Mouse (Mus musculus) spleen, adult 2 months (tissue): ENCODE measurements around the gene Svip. TPM values are rescaled to one million over a fixed set of nuclear protein-coding genes. Genes with fewer than 3 reads are reported as not detected.
A peak's percentile ranks its signal among the peaks of the same experiment; 100 is the strongest.

Experiments
- DNase-seq, 2 experiments: peaks; one replicate each; pipeline versions ENCODE4 v3.0.0 to v3.0.0-alpha.2; 2012 to 2021; ENCODE audit warnings: low spot score in 2 of 2, low read depth in 1 of 2
- H3K27ac ChIP-seq: fragments of 200-500 bp; 2 replicates; pipeline ENCODE4 v1.5.1; 2012; ENCODE audit warnings: low read length, inconsistent platforms; ENCODE audit not compliant: insufficient read depth
- H3K27me3 ChIP-seq: fragments of 200-500 bp; 2 replicates; pipeline ENCODE4 v1.6.1; 2012; ENCODE audit warnings: mild to moderate bottlenecking, moderate library complexity, low read length, inconsistent platforms; ENCODE audit not compliant: control insufficient read depth, insufficient read depth
- H3K36me3 ChIP-seq: fragments of 200-500 bp; 2 replicates; pipeline ENCODE4 v1.6.1; 2012; ENCODE audit warnings: mild to moderate bottlenecking, low read length, inconsistent platforms; ENCODE audit not compliant: control insufficient read depth, insufficient read depth
- H3K4me1 ChIP-seq: fragments of 200-500 bp; 2 replicates; pipeline ENCODE4 v1.6.1; 2011; ENCODE audit warnings: inconsistent platforms; ENCODE audit not compliant: control insufficient read depth, insufficient read depth, insufficient read length
- H3K4me3 ChIP-seq: fragments of 200-500 bp; 2 replicates; pipeline ENCODE4 v1.5.1; 2011; ENCODE audit warnings: mild to moderate bottlenecking, inconsistent platforms; ENCODE audit not compliant: insufficient read depth, insufficient read length; ENCODE audit errors: extremely low read depth
- CTCF ChIP-seq: fragments of 200-500 bp; IDR thresholded peaks from 2 replicates; pipeline ENCODE4 v1.5.1; 2011; ENCODE audit warnings: mild to moderate bottlenecking, inconsistent platforms; ENCODE audit not compliant: insufficient read depth, insufficient read length, insufficient replicate concordance; ENCODE audit errors: extremely low read depth
- POLR2A ChIP-seq: fragments of 200-500 bp; IDR thresholded peaks from 2 replicates; pipeline ENCODE4 v1.6.1; 2011; ENCODE audit warnings: low read depth, low read length, inconsistent platforms
- WGBS: fragments of 180-500 bp; shearing (Covaris S2); methylation state at CpG from one replicate; pipeline ENCODE4 v1.1.7; 2018; 5-methylcytosine and 5-hydroxymethylcytosine counted together
- polyA plus RNA-seq: library from polyadenylated mRNA; depleted of rRNA; stranded (reverse); fragments of >200 nt; gene quantifications from 2 replicates; pipeline ENCODE4 v1.2.3, GENCODE M21; 2012

The Svip gene
- polyA plus RNA-seq, 1 experiment = 0.68 TPM

DNA sequence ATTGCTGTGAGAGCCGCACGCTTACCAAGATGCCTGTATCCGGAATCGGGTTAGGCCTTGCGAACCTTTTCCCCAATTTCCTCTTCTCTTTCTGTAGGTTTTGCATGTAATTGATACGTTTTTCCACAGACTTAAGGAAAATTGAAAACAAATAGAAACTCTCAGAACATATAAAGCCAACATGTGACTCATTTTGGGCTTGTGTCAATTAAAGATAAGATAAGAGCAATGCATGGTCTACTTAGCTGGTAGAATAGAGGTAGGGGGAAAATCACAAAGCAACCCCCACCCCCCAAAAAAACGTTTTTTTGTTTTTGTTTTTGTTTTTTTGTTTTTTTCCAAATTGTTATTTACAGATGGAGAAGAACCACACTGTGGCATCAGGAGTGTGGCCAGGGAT is 7.6 kb upstream of the Svip start:
- Histone ChIP-seq H3K27me3 (no peaks in the 10 kb centered on the region), H3K4me1 (no peaks in the 10 kb centered on the region), H3K4me3 (no peak overlapping the region), H3K36me3 (no peaks in the 10 kb centered on the region), H3K27ac (no peak overlapping the region)
- 78% methylated on average over 7 of the region's 7 CpGs for WGBS
- TF ChIP-seq CTCF = no peak
- TF ChIP-seq POLR2A = no peak
- DNase-seq = no peak

DNA sequence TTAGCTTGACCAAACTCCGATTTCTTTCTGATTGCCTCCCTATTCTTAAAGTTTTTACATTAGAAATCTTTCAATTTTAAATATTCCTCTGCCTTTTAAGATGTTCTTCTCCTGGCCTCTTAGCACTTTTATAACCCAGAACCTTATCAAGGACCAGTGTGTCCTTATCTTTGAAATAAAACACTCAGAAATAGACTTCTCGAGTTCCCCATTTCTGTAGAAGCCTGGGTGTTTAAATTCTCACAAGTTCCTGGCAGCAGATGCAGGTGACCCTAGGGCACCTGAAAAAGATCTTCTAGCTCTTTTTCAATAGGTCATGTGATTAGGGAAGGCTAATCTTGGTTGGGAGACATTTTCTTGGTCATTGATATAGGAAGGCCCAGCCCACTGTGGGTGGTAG is 1.3 kb upstream of the Svip start:
- Histone ChIP-seq H3K4me1 (no peaks in the 10 kb centered on the region; the same call in 1 of the 2 replicates), H3K4me3 (no peak overlapping the region), H3K36me3 (no peaks in the 10 kb centered on the region), H3K27ac (no peak overlapping the region), H3K27me3 (no peaks in the 10 kb centered on the region)
- 77% methylated on average over 2 of the region's 2 CpGs for WGBS
- no peak for DNase-seq
- TF ChIP-seq POLR2A (no peak), CTCF (no peak)

DNA sequence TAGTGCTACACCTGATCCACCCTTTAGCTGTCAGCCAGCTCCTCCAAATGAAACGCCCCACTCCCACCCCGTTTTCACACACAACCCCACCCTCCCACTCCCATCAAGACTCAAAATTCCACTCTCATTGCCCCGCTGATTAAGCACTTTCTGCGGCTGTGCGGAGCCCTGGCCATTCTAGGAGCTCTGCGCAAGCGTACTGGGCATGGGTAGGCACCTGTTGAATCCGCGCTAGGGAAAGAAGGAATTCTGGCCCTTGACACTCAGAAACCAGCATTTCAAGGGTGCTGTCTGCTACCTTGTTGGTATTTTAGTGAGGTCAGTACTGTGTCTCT is 445 bp upstream of the Svip start:
- H3K4me1 ChIP-seq = no peaks in the 10 kb centered on the region; the same call in 1 of the 2 replicates
- no peaks in the 10 kb centered on the region for H3K36me3 ChIP-seq
- H3K27me3 ChIP-seq = no peaks in the 10 kb centered on the region
- no peak for DNase-seq
- H3K4me3 ChIP-seq = peak overlapping the region; percentile 63; the same call in 1 of the 2 replicates
- no peak for TF ChIP-seq CTCF
- TF ChIP-seq POLR2A = no peak
- 0 out of 2 replicates have a peak overlapping the region, but pooled peaks have one; percentile 6 for H3K27ac ChIP-seq
- 3% methylated on average over 9 of the region's 9 CpGs for WGBS

DNA sequence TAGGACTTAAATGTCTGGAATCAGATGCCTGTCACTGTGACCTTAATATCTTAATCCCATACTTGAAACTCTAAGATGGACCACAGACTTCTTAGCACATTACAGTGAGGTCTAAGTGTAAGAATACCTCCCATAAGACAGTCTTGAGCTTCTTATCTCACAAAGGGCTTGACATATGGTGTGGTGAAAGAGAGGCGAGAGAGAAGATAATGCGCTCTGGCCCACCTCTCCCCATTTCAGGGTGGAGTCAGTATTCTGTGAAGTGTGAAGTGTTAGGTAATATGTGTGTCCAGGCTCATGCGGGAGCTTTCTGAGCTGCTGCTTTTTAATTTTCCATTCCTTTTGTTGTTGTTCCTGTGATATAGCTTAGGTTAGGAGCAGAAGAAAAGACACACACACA is 14.8 kb downstream of the Svip start:
- no peak for DNase-seq
- 82% methylated on average over 3 of the region's 3 CpGs for WGBS
- no peak overlapping the region for H3K27ac ChIP-seq
- H3K27me3 ChIP-seq = no peaks in the 10 kb centered on the region
- TF ChIP-seq CTCF = no peak
- no peak for TF ChIP-seq POLR2A
- no peaks in the 10 kb centered on the region for H3K36me3 ChIP-seq
- H3K4me3 ChIP-seq = no peak overlapping the region
- no peaks in the 10 kb centered on the region for H3K4me1 ChIP-seq

DNA sequence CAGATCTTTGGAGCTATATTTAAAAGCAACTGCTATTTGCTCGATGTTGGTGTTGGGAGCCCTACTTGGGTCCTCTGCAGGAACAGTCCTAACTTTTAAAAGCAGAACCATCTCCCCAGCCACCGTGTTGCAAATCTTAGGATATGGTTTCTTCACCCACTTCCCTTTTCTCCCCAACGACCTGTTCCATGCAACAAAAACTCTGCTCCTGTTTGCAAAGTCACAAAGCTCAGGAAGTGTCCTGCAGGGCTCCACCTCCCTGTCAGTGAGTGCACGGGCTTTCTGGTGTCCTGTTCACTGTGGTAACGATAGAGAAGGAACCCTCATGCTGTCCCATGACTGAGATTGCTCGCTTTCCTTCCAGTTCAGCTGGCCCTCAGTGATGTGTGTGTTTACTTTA is 18.9 kb downstream of the Svip start:
- H3K27me3 ChIP-seq = no peaks in the 10 kb centered on the region
- TF ChIP-seq CTCF = no peak
- no peak for TF ChIP-seq POLR2A
- WGBS = 9% methylated on average over 6 of the region's 6 CpGs
- DNase-seq = no peak
- no peaks in the 10 kb centered on the region for H3K36me3 ChIP-seq
- H3K4me3 ChIP-seq = no peak overlapping the region
- H3K27ac ChIP-seq = no peak overlapping the region
- no peaks in the 10 kb centered on the region for H3K4me1 ChIP-seq

DNA sequence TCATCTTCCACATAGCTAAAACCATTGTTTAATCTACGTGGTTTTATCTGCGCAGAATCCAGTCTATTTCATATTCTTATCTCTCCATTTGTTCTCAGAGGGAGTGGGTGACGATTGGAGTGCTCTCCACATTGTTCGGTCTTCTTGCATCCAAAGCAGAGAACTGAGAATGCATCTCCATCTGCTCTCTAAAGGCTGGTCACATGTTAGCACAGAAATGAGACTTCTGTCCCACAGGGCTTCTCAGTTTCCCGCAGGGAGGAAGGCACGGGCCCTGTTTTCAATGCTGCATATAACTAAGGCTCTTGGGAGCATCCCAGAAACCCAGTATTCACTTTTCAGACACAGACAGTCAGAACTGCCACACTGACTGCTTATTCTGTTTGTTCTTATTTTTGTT is 20.1 kb downstream of the Svip start:
- DNase-seq = no peak
- Histone ChIP-seq H3K4me1 (no peaks in the 10 kb centered on the region), H3K27me3 (no peaks in the 10 kb centered on the region), H3K36me3 (no peaks in the 10 kb centered on the region), H3K4me3 (no peak overlapping the region), H3K27ac (no peak overlapping the region)
- WGBS = 77% methylated on average over 6 of the region's 6 CpGs
- no peak for TF ChIP-seq POLR2A
- no peak for TF ChIP-seq CTCF

DNA sequence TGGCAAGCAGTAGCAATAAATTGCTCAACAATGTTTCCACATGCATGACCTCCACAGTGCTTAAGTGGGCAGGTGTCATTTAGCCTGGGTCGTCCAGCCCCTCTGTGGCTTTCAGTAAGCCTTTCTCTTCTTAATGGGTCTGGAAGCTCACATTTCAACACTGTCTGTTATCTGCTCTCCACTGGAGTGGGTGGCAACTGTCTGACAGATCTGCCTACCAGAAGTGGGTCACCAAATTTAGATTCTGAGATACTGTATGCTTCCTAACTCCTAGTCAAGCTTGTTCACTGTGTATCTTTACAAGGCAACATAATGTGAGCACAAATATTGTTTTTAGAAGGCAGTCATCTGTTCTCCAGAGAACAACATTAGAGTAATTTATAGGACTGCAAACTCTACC is 23.5 kb downstream of the Svip start:
- no peak overlapping the region for H3K27ac ChIP-seq
- no peak for DNase-seq
- H3K27me3 ChIP-seq = no peaks in the 10 kb centered on the region
- H3K36me3 ChIP-seq = no peaks in the 10 kb centered on the region
- H3K4me1 ChIP-seq = no peaks in the 10 kb centered on the region
- WGBS = 52% methylated on average over 1 of the region's 1 CpGs
- H3K4me3 ChIP-seq = no peak overlapping the region
- TF ChIP-seq POLR2A = no peak
- TF ChIP-seq CTCF = no peak
